Mouse (Mus musculus) spleen, postnatal 10 days (tissue): Measurements from ENCODE around the gene Grrp1.
A peak's percentile ranks its signal among the peaks of the same experiment; 100 is the strongest.

Experiments used
- DNase-seq, 2 experiments: peaks; one replicate each; pipeline ENCODE4 v3.0.0; 2021 to 2022; ENCODE audit warnings: low spot score in 2 of 2

The Grrp1 gene

GRCm38 (mm10) chr4:134245148-134245843, 8.6 kb downstream of the Grrp1 start, which contains the start of gene Zfp593:
Gene Zfp593, minus strand, starts transcription at chr4:134245592.
- peak; percentile 91 to 96 for DNase-seq

- no peak for DNase-seq
These were observed 10.2 kb downstream of the Grrp1 start, which contains the start of gene E130218I03Rik for GRCm38 (mm10) chr4:134243516-134244250. Gene E130218I03Rik, plus strand, starts transcription at chr4:134243662.

DNA sequence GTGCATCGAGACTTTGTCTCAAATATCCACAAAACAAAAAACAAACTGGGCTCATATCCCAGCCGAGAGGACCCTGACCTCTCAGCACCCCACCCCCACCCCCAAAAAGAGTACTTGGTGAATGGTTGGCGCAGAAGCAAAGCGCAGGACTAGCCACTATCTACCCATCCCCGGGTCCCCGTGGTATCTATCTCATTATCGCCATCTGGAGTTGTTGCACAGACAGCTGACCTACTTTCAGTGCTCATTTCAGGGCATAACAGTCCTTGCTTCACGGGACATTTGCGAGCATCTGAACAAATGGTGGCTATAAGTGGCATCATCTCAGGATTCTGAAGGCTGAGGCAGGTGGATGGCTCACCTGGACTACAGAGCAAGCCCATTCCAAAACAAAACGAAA, 15.2 kb downstream of the Grrp1 start:
- no peak for DNase-seq

DNA sequence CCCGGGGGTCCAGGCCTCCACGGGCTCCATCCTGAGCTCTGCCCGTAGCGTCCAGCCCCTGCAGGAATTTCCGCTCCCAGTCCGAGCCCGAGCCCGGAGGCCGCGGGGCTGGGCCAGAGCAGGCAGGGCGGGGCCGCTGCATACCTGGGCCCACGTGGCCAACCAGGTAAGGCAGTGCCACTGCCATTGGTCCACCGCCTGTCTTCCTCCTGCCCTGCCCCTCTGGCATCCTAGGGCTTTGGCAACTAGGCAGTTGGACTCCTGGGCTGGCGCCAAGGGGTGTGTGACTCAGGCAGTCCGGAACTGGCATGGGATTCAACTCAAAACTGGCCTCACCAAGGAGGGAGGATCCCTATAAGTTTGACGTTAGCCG, 15.6 kb downstream of the Grrp1 start, which contains the start of gene Cnksr1:
Cnksr1 (minus strand) TSS at position 121 of the 373 bp plus-strand sequence.
- DNase-seq, result no peak

DNA sequence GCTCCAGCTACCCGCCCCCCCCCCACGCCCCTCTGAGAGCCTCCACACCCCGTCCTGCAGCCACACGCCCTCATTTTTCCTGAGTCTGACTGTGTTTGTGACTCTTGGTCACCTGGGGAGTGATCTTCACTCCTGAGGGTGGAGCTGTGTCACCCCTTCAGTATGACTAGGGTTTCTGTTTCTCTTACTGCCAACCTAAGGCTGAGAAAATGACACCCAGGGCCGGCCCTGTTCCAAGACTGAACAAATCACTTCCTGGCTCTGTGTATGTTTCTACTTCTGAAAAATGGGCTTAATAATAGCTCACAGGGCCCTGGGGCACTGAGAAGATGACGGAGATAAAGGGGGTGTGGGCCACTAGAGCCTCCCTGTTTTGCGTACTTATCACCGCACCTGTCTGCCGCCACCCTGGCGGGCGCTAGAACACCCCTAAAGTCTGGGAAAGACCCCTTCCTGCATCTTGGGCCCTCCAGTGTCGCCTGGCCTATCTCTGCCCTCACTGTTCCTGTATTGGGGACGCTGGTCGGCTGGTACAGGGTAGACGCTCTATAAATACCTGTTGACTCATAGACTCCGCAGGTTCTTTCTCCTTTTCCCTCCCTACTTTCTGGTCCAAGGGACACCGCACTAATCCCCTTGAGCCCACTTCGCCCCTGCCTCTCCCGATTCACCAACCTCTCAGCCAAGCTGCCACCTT, 16.2 kb downstream of the Grrp1 start:
- DNase-seq, result no peak

DNA sequence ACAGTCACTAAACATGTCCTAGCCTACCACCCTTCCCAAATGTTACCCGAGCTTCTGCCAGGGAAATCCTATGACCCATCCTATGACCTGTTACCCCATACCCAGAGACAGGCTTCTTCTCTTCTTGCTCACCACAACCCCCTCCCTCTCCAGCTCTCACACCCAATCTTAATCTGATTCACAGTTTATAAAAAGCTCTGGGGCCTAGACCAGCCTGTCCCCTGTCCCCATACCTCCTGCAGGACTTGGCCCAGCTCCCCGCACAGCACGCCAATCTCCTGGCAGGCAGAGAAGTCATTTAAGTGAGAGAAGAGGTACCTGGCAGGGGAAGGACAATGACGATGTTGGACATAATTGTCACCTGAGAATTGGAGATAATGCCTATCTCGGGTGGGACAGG, 19.0 kb downstream of the Grrp1 start:
- DNase-seq, result no peak

DNA sequence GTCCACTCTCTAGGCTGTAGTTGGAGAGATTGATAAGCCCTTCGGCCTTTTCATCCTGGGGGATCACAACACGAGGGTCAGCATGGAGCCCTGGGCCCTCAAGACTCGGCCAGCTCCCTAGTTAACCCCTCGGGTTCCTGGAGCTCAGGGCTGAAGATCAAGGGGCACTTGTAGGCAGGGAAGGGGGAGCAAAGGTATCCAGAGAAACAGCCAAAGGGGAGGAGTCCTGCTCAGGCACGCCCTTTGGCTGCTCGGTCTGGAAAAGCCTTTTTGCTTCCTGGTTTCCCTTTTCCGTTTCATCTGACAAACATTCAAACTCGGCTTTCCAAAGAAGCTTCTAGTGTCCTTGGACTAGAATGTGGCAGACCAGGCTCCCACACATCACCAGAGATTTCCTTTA, 23.5 kb downstream of the Grrp1 start:
- DNase-seq, result no peak

DNA sequence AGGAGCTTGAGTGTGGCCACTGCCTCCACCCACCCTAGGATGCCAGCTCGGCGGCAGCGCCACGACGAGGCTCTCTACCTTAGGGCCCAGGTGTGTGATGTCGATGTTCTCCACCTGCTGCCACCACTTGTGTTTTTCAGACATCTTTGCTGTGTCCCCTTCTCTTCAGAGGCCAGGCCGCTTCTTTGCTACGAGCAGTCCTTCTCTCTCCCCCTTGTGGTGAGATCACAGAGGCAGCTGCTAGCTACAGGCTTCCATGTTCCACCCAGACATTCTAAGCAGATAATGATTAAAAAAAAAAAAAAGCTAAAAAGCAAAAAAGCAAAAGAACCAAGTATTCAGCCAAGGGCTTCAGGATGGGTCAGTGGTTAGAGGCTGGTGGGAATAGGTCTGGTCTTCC, 26.7 kb downstream of the Grrp1 start, which contains the start of gene Catsper4:
Catsper4 (minus strand) TSS at position 190 of the 400 bp plus-strand sequence.
- DNase-seq, result no peak

DNA sequence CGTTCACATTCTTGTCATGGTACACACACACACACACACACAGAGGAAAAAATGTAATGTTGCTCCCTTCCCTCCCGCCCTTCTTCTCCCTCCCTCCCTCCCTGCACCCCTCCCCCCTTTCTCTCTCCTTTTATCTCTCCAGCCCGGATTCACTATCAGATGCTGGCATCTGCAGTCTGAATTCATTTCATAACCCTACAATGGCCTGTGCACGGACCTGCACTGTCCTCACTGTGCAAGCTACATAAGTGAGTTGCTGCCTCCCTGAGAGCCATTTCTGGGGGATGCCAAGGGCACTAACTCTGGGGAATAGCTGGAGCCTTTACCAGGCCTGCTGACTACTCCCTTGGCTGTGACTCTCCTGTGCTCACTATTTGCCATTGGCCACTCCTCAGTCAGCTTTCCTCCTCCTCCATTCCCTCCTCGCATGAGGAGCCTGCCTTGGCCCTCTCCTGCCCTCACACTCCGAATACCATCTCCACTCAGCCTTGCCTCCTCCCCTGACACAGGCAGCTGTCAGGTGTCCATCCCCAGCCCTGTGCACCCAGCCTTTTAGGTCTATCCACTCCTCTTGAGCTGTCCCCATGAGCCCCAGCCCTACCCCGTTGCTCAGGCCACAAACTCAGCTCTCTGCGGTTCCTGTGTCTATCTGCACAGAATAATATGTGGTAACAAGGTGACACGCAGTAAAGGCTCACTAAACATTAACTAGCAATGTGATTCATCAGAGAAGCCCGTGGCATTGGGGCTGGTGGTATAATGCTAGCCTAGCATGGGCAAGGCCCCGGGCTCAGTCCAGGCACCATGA, 30.9 kb downstream of the Grrp1 start:
- DNase-seq, result no peak

DNA sequence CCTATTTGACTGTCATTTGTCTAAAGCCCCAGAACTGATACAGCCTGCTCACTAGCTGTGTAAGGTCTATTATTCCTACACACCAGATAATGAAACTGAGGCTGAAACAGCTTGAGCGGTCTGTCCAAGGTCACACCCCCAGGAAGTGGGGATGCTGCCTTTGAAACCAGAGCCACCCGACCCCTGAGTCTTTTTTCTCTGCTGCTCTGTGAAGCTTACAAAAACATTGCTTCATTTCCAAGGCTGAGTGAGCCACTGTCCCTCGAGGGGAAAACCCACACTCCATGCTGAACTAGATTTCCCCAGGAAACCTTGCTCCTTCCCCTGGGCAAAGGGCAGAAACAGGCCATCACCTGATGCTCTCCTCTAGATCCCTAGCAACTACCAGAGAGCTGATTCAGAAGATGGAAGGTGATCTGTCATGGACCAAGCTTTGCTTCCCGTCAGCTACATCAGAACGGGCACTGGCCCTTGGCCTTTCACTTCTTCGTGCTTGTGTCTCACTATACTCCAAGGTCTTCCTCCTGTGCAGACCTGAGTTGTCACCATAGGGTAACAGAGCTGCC, 47.3 kb downstream of the Grrp1 start:
- DNase-seq, result no peak

DNA sequence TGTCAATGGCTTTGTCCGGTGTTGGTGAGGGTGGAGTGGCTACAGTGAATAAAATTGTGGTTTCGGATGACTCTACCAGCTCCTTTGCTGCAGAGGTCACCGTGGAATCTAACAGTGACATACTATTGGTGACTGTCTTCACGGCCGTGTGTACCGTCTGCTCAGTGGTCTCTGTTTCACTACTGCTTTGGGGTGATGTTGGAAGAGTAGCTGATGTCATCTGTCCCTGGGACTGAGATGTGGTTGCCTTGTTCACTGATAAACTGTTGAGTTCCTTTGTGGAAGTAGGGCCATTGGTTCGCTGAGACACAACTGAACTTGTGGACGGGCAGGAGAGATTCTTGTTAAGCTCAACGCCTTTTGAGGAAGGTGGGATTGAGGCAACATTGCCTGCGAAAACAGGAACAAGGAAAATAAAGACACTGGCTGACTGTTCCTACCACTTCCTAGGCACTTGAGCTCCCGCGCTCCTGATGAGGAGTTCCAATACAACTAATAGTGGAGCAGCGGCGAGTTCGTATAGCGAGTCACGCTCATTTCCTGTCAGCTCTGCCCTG, 50.5 kb downstream of the Grrp1 start:
- no peak for DNase-seq

GRCm38 (mm10) chr4:134202904-134203303, 51.0 kb downstream of the Grrp1 start, which contains the start of gene Gm7534:
Gene Gm7534, minus strand, starts transcription at chr4:134203004.
- no peak for DNase-seq
